Mouse (Mus musculus) E14TG2a.4 (cell line): ENCODE measurements around the gene Stox2.

ENCODE experiments used
- CTCF ChIP-seq: conservative IDR thresholded peaks from 2 replicates; pipeline ENCODE4 v1.5.1; 2014; ENCODE audit warnings: low read length
- NANOG ChIP-seq: IDR thresholded peaks from 2 replicates; pipeline ENCODE4 v1.6.1; 2014; ENCODE audit warnings: borderline replicate concordance, low read length, mixed read lengths
- POU5F1 ChIP-seq: IDR thresholded peaks from 2 replicates; pipeline ENCODE4 v1.6.1; 2014; ENCODE audit warnings: low read length, borderline replicate concordance

DNA sequence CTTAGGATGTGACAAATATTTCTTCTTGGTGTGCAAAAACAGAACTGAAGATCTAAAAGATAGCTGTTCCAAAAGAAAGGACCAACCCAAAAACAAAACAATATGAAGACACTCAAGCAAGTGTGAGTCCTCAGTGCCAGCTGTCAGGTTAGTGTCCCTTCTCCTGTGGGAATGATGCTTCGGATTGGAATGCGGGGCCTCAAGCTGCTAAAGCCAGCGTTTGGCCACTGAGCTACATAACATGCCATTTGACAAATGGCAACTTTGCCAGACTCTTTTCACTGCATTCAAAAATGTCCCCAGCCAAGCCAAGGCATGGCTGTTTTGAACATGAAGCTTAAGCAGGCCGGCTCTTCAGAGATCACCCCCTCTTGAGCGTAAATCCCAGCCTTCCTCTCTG, 124.9 kb downstream of the Stox2 start:
- TF ChIP-seq NANOG, result no peak
- no peak for TF ChIP-seq CTCF
- TF ChIP-seq POU5F1, result no peak
